Mouse (Mus musculus): ENCODE measurements around the gene Gm7879.

DNA sequence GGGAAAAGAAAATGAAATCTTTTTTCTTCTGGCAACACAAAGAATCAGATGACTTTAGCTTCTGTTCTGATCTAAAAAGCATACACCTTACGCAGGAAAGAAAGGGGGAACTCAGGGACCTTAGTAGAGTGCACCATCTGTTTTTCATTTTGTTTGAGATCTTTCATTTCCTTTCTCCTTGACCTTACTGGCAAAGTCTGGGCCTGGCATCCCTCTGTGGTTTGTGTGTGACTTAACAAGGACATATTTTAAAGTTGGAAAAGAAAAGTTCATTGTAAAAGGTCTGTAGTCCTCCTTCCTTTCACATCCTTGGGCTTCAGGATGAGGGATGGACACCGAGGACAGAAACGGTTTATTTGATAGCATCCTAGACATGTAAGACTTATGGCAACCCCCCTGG is 17.0 kb upstream of the Gm7879 start:
- TF ChIP-seq CTCF (IDR thresholded peaks at IDR 0.05; ENCODE audit: low read depth, low read length) (no peak), POLR2A (IDR thresholded peaks at IDR 0.05; ENCODE audit: extremely low read depth, insufficient read depth, low read length) (no peak)
